Mouse (Mus musculus) urinary bladder, adult 2 months (tissue): Measurements from ENCODE around the gene Kcnip2. TPM values are rescaled to one million over a fixed set of nuclear protein-coding genes. Genes with fewer than 3 reads are reported as not detected.

Experiments used
- DNase-seq: peaks from one replicate; pipeline ENCODE4 v3.0.0; 2022; ENCODE audit warnings: low spot score
- polyA plus RNA-seq: library from polyadenylated mRNA; depleted of rRNA; stranded (reverse); fragments of >200 nt; gene quantifications from 2 replicates; pipeline ENCODE4 v1.2.3, GENCODE M21; 2012

Kcnip2 gene
- polyA plus RNA-seq, 1 experiment, result 0.40 TPM

DNA sequence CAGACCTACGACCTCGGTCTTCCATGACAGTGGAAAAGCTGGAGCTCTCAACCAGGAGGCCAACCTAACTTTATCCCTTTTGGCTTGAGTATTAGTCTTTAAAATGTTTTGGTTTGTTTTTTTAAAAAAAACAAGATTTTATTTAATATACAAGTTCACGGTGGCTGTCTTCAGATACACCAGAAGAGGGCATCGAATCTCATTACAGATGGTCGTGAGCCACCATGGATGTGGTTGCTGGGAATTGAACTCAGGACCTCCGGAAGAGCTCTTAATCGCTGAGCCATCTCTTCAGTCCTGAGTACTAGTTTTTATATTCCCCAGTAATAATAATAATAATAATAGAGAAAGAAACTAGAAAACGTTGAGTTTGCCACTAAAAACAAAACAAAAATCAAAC, 34.2 kb downstream of the Kcnip2 start:
- DNase-seq, result no peak

DNA sequence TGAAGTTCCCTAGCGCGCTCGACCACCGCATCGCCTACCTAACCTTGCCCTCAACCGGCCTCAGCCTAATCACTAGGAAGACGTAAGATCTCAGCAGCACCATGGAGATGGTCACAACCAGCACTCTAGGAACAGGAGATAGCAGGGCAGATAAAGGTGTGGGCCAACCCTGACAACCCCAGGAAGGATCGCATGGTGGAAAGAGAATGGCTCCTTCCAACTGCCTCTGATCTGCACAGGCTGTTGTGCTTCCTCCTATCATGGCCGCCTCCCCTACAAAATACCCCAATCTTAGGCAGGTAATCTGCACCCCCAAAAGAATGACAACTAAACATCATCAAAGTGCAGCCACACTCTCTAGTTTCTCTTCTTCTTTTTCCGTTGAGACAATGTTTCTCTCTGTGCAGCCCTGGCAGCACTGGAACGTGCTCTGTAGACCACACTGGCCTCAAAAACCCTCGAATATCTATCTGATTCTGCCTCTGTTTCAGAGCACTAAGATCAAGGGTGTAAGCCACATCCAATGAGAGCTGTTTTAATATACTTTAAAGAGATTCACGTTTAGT, 35.4 kb downstream of the Kcnip2 start:
- DNase-seq, result no peak

DNA sequence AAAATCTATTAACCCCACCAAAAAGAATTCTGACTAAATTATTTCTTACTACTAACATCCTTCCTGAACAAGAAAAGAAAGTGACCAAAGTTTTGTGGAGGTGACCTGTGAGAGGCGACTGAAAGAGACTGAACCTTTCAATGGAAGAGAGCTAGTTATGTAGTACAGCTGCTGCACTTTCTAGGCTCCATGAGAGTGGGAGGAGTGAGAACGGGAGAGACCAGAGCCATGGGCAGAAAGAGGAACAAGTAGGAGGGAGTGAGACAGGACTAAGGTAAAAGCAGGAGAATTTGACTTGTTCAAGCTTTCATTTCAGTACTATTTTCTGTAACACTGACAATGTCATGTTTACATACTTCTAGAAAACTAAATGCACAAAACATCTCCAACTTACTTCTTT, 40.4 kb downstream of the Kcnip2 start:
- no peak for DNase-seq

DNA sequence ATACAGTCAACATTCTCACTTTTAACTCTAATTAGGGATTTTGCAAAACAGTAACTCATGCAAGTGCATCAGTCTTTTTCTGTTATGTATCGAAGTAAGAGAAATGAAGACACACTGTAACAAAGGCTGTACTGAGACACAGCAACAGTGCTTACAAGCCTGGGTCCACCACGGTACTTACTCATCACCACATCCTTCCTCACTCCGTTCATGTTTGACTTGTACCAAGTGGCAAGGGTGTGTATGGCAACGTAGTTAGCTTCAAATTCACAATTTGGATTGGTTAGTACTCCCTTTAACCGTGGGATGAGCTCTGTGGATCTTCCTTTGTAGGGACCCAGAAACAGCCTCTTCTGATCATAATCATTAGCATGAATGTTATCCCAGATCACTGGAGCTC, 44.4 kb downstream of the Kcnip2 start:
- no peak for DNase-seq

DNA sequence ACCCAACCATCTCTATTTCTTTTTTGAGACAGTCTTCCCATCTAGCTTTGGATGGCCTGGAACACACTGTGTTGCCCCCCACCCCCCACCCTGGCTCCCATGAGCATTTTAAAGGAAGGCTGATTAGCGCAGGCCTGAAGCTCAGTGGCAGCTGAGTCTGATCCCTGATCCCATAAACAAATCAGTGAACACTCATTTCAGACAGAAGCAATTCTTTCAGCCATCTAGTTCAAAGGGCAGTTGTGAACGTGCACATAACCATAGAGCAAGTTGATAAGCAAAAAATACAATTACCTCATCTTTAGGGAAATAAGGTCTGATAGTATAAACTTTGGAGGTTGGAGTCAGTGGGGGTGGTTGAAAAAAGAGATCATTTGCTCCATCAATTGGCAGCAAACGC, 55.1 kb downstream of the Kcnip2 start:
- no peak for DNase-seq

DNA sequence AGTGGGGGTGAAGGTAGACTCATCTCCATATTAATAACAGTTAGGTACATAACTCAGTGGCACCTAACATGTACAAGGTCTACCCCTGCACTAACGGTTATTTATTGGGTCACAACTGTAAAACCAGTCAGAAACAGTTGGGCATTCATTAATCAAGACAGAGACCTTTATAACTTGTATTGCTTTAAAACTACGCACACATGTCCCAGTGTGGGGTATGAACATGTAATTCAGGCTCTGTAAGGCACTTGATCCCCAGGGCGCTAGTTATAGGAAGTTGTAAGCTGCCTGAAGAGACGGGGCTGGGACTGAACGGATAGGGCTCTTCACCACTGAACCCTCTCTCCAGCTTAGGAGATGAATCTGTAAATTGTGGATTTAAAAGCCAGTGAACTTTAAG, 57.2 kb downstream of the Kcnip2 start:
- no peak for DNase-seq

DNA sequence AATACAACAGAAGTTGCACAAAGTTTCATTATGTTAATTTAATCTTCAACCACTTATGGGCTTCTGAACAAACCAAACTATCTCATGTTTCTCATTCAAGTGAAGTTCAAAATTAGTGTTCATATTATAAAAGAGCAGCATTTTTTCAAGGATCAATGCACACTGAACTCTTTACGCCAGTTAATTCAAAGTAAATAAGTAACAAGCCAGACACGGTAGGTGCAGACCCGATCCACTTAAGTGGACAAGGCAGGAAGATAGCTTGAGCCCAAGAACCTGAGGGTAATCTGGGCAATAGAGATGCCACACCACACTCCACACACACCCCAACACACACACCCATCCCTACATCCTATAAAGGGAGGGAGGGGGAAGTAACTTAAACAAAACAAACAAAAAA, 62.3 kb downstream of the Kcnip2 start:
- no peak for DNase-seq

DNA sequence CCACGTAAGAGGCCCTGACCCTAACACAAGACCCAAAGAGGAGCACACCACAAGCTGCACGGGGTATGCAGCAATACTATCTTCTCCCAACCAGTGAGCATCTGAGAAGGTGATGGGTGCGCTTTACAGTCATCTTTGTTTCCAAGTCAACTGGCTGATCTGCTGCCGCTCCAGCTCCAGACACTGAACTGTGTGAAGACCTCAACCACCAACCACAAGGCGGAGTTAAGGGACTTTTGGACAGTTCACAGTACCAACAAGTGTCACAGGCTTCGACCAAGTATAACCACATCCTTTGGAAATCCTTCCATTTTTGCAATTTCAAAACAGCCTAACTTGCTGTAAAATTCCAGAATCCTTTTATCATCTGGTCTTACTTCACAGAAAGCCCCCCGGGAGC, 64.0 kb downstream of the Kcnip2 start:
- DNase-seq, result no peak

DNA sequence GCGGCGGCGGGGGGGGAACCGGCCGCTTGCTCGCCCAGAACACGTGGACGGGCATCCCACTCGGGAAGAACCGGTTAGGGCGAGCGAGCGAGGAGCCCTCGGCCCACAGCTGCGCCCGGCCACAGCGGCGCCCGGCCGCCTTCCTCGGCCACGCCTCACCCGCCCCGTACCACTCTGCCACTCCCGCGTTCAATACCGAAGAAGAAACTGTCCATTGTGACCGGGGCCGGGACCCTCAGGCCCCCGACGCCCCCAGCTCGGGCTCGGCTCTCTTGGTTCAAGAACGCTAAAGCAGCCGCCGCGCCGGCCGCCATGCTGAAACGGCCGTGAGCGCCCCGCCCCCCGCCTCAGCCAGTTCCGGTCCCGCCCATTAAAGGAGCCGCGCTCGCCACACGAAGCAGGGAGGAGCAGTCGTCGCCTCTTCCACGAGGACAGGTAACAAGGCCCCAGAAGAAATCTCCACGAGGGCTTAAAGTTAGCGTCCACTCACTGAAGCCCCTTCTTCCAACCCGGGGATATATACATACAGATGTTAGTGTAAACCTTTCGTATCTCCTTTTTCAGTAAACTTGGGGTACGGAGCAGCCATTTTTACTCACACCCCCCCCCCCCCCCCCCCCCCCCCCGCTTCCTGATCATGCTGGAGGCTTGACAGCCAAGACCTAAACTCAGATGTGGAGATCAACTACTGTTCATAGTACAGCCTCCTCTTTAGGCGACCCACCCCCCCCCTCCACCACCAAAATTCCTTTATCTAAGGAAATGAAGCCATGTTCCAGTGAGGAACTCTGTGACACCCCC, 66.4 kb downstream of the Kcnip2 start, which contains the start of gene Npm3:
TSS of gene Npm3 (minus strand) at position 349 of the 801 bp plus-strand sequence.
- peak; percentile 67 for DNase-seq

DNA sequence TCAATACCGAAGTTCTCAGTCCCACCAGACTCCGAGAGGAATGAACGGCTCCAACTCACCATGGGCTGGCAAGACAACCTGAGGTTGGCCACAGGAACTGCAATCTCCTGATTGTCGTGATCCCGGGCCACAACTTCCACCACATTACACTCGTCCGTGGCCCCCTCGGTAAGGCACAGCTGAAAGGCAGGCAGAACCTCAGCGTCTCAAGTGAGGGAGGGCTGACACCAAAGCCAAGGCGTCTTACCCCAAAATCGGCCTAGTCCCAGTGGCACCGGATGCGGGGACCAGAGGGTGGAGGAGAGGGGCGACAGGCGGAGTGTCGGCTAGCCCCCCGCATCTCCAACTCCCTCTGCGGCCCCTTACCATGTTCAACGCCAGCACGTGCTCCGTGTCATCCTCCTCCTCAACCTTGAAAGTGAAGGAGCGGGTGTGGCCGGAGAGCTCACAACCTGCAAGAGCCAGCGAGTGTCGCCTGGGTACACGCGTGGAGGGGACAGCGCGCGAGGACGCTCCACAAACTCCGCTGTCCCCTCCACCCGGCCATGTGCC, 67.1 kb downstream of the Kcnip2 start:
- no peak for DNase-seq

DNA sequence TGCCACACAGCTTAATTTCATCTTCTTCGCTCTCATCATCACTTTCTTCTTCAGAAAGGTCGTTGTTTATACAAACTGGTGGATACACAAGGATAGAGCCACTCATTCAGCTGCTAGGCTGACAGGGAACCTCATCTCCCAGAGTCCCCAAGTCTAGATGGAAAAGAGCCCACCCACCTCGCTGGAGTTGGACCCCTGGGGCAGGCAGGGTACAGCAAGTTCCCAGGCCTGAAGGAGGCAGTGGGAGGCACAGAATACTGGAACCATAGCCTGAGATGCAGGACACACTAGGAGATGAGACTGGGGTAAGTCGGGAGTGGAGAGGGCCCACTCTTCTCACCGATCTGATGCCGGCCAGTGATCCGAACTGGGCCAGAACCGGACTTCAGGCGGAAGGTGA, 67.7 kb downstream of the Kcnip2 start:
- no peak for DNase-seq

DNA sequence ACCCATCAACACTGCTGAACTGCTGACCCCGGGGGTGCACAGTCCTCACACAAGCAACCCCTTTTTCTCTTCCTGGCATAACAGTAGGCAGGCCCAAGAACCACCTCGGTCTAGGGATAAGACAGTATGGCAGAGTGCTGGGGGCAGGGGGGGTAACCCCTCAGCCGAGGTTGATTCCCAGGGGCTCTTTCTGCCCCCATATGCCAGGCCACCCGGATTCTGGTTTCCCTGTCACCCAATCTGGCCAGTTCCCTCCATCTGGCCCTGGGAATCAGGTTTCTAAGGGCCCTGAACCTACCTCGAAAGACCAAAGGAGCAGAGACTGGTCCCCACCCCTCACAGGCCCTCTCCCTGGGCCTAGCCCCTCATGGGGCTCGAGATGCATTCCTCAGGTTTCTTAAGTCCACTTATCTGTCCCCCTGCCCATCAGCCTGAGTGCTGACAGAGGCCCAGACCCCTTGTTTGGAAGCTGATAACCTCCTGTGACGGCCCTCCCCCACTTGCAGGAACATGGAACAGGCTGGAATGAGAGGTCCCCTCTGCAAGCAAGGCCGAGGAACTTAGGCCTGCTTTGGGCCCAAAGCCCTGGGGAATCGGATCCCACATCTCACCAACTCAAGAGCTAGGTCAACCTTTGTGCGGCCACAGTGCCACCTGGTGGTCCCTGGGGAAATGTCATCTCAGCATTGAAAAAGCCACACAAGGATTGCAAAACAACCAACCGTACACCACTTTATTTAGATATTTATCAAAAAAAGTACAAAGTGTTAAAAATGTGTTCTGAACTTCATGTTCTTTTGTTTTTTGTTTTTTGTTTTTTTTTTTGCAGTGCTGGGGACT, 68.6 kb downstream of the Kcnip2 start:
- peak; percentile 69 for DNase-seq

DNA sequence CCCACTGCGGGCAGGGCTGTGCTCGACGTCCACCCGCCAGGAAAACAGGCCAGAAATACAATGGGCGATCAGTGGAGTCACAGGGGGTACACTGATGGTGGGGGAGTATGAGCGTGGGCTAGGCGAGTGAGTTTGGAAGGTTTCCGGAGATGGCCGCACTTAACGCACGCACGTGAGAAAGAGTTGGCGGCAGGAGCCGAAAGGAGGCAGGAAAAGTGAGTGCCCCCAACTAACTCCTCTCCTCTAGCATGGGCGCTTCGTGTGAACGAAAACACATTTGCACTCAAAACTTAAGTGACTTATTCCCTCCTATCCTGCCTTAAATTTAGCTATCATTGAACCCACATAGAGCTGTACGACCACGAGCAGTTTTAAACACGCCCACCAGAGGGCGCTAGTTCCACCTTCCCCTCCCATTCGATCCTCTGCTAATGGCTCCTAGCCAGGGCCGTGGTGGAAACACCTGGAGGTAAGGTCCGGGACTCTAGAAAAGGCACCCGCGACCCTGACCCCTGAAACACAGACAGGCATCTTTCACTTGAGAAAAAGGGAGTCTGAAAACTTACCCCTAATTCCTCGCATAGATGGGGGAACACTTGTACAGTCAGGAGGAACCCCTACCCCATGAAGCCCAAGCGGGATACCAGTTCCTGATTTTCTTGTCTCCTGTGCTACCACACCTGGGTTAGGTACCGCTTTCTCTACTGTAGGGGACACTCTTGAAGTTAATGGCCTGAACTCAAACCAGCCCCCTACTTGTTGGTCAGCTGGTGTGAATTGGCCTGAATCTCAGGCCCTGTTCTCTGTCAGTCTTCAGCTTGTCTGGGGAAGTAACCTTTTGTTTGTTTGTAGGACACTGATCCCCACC, 69.5 kb downstream of the Kcnip2 start:
- peak; percentile 61 for DNase-seq

DNA sequence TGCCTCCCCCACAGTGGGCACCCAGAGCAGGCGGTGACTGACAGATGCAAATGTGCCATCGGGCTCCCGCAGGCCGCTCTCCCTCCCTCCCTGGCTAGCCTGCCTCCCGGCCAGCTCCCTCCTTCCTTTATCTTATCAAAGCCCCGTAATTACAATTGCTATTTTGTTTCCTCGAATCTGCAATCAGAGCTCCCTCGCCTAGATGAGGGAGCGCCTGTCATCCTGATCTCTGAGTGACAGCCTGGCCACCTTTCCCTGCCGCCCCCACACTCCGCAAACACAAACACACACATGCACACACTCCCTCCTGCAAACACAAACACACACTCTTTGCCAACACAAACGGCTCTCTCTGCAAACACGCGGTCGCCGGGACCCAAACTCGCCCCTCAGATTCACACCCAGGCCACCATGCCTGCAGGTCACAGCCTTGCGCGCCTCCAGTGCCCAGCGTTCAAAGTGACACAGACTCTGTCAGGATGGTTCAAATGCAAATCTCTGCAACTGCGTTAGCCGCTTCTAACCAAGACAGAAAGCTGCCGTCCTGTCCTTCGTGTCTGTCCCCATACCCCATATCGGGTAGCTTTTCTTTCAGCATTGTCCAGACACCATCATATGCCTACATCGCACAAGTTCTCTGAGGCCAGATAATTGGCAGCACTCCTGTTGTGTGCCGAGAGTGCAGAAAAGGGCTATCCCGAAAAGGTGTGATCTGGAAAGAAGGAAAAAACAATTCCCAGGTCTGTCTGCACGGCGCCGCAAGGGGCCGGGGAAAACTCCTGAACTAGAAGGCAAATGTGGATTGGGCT, 70.3 kb downstream of the Kcnip2 start:
- DNase-seq, result no peak

DNA sequence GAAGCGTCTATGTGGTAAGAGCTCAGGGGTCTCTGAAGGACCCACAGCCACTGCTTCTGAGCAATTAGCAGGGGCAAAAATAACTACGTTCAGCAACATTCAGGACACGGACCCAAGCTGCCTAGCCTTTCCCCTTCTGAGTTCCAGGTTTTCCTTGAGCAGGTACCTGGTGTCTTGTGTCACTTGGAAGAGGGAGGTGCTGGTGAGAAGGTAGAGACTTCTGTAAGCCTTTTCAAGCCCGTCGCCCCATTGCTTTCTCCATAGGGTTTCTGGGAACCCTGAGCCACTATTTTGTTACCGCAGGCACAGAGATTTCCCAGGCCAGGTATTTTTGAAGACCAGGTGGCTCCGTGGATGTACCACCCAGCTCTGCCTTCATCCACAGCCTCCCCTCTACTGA, 72.2 kb downstream of the Kcnip2 start:
- DNase-seq, result no peak

DNA sequence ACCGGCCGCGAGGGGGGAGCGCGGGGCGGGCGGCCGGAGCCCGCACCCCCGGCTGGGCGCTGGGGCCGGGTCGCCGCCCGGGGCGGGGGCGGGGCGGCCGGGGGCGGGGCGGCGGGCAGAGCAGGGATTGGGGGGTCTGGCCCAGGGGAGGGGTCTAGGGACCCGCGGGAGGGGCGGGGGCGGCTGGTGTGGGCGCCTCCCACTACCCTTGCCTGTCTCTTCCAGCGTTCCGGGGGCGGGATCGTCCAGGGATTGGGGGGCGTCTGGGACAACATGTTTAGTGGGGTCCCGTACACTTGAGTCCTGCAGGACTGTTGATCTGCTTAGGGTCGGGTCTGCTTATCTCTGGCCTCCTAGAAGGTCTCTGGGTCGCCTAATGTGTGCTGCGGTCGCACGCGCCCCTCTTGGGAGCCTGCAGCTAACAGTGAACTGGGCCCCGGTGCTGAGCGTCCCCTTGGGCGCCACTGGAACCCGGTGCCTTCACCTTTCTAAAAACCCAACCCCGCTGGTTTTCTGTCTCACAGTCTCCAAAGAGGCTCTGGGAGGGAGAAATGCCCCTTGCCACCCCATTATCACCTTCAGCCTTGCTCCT, 72.8 kb downstream of the Kcnip2 start:
- no peak for DNase-seq

DNA sequence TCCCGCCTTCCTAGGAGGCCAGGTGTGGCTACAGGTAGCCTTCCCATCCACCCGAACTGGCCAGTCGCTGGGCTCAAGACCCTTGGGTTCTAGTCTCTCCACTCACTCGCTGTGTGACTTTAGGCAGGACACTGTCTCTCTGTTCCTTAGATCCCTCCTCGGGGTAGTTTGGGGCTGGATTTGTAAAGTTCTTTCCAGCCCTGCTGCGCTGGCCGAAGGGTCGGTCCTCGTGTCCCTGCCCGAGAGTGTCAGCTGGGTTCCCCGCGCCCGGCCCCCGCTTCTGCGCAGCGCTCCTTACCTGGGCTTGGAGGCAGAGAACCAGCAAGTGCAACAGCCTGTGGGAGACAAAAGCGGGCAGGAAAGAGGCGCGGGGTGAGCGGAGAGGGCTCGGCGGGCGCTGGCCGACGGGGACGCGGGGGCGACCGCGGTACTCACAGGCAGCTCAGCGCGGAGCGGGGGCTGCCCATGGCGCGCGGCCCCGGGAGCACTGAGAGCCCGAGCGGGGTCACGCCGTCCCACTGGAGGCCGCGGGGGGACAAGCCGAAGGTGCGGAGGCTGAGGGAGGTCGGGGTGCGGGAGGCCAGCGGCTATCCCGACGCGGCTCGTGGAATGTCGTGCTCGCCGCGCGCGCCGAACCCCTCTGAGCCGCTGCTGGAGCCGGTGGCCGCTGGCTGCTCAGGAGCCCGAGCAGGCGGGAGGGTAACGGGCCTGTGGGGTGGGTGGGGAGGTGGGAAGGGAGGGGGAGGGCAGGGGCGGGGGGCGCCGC, 73.5 kb downstream of the Kcnip2 start, which contains the start of gene Fgf8:
TSS of gene Fgf8 (minus strand) at position 698 of the 766 bp plus-strand sequence.
- no peak for DNase-seq
